ENCODE assay signal across 18 mouse cellular contexts in the genomic region with DNA sequence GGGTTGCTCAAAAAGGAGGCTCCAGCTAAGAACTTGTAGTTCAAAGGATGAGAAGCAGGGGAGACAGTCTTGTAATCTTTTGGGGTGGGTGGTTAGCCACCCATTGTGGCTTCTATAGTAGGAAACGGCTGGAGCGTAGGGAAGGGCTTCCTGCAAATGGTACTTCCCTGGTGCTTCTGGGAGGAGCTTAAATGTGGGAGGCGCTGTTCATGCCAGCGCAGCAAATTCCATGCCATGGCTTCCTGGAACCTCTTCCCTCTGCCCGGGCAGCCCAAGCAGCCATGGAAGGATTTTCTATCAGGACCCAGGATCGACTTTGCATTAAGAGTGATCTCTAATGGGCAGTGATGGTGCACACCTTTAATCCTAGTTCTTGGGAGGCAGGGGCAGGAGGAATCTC. TPM values are rescaled to one million over a fixed set of nuclear protein-coding genes. Genes with fewer than 3 reads are reported as not detected.
DNase-seq lines count a peak whose midpoint lies in the region; ATAC-seq and TF ChIP-seq lines count a peak whose summit lies in the region.
"Had no signal": no experiment of that assay in that cellular context is flagged by ENCODE, and none has a peak within 500 bp of the region (broad histone marks: within the 10 kb centered on the region; RNA-seq: fewer than 3 reads in every experiment).

No protein-coding gene starts in this region.

- H3K79me2 ChIP-seq in liver, adult 2 months (ENCODE audit: control insufficient read depth, insufficient read depth, low read length) = no peaks in the 10 kb centered on the region

- no peak for TF ChIP-seq EP300 in liver, postnatal 0 days (IDR thresholded peaks at IDR 0.05; ENCODE audit: low read depth)

- no peaks in the 10 kb centered on the region for H3K9me3 ChIP-seq in kidney, embryonic 14.5 days (ENCODE audit: control insufficient read depth, low read length)
- no peaks in the 10 kb centered on the region for H3K9me3 ChIP-seq in liver, postnatal 0 days (ENCODE audit: low read length)
- H3K9me3 ChIP-seq: embryonic facial prominence, embryonic 10.5 days; forebrain, embryonic 10.5 days; heart, embryonic 12.5 days; hindbrain, embryonic 15.5 days had no signal

- 0 out of 2 replicates have a peak, but pooled peaks cover 3% of the 10 kb centered on the region for H3K4me1 ChIP-seq in kidney, embryonic 14.5 days (ENCODE audit: control insufficient read depth, insufficient read depth, low read length)
- peaks cover 13% of the 10 kb centered on the region for H3K4me1 ChIP-seq in liver, adult 2 months (ENCODE audit: control insufficient read depth, insufficient read depth, low read length)
- peaks cover 10% of the 10 kb centered on the region for H3K4me1 ChIP-seq in liver, postnatal 0 days (ENCODE audit: insufficient read depth)
- H3K4me1 ChIP-seq: embryonic facial prominence, embryonic 10.5 days had no signal

- no peak for ATAC-seq in kidney, embryonic 14.5 days (ENCODE audit: low FRiP score, low TSS enrichment)
- ATAC-seq in liver, postnatal 0 days = no peak
- ATAC-seq in erythroblast, adult 5-6 weeks (replicated peaks; ENCODE audit: low FRiP score, poor library complexity, severe bottlenecking) = no peak
- ATAC-seq: forebrain, embryonic 14.5 days had no signal

- H3K27me3 ChIP-seq in kidney, embryonic 14.5 days (ENCODE audit: control insufficient read depth, insufficient read depth, low read length) = no peaks in the 10 kb centered on the region
- no peaks in the 10 kb centered on the region for H3K27me3 ChIP-seq in liver, adult 2 months (ENCODE audit: control insufficient read depth, insufficient read depth, low read length)
- H3K27me3 ChIP-seq in liver, postnatal 0 days (ENCODE audit: insufficient read depth, low read length) = no peaks in the 10 kb centered on the region
- H3K27me3 ChIP-seq: CH12.LX; heart, embryonic 12.5 days; hindbrain, embryonic 15.5 days; Patski had no signal

- H3K4me2 ChIP-seq in kidney, embryonic 14.5 days (replicated peaks; ENCODE audit: low read depth, low read length) = no peak overlapping the region
- no peak overlapping the region for H3K4me2 ChIP-seq in liver, postnatal 0 days (ENCODE audit: low read depth, low read length)
- H3K4me2 ChIP-seq: heart, embryonic 12.5 days; hindbrain, embryonic 15.5 days had no signal

- no peak overlapping the region for H3K9ac ChIP-seq in kidney, embryonic 14.5 days (ENCODE audit: low read depth, low read length)
- no peak overlapping the region for H3K9ac ChIP-seq in liver, adult 2 months (ENCODE audit: low read depth, low read length)
- H3K9ac ChIP-seq in liver, postnatal 0 days (replicated peaks) = no peak overlapping the region
- H3K9ac ChIP-seq: heart, embryonic 12.5 days; hindbrain, embryonic 15.5 days had no signal

- TF ChIP-seq POLR2A in liver, adult 2 months (IDR thresholded peaks at IDR 0.05; ENCODE audit: extremely low read depth, insufficient read depth, low read length) = no peak

- H3K27ac ChIP-seq in kidney, embryonic 14.5 days (ENCODE audit: low read depth, low read length) = no peak overlapping the region
- no peak overlapping the region for H3K27ac ChIP-seq in liver, adult 2 months (replicated peaks; ENCODE audit: insufficient read depth, low read depth, low read length)
- no peak overlapping the region for H3K27ac ChIP-seq in liver, postnatal 0 days (ENCODE audit: low read depth)
- H3K27ac ChIP-seq: embryonic facial prominence, embryonic 10.5 days; forebrain, embryonic 10.5 days; gastrocnemius, adult 2 months; hindbrain, embryonic 15.5 days had no signal

- peak; percentile 41 to 58 for DNase-seq in kidney, adult 8-10 months
- peak; percentile 62 for DNase-seq in liver, adult 2 months (ENCODE audit: extremely low read depth, low read depth, low spot score)
- DNase-seq in liver, postnatal 0 days = no peak
- DNase-seq in R1 (ENCODE audit: low read depth, low spot score) = peak; percentile 64
- DNase-seq: adrenal gland, adult 8-10 months; gastrocnemius, postnatal 25 days had no signal

- no peak for TF ChIP-seq CTCF in liver, adult 2 months (IDR thresholded peaks at IDR 0.05; ENCODE audit: low read depth, low read length)
- TF ChIP-seq CTCF in liver, postnatal 0 days (IDR thresholded peaks at IDR 0.05; ENCODE audit: low read depth) = no peak

- 81% methylated on average over 6 of the region's 6 CpGs for WGBS in kidney, embryonic 14.5 days
- WGBS in liver, adult 2 months = 53% methylated on average over 6 of the region's 6 CpGs
- WGBS in liver, postnatal 0 days (ENCODE audit: insufficient replicate concordance) = 80% methylated on average over 6 of the region's 6 CpGs

- H3K4me3 ChIP-seq in kidney, embryonic 14.5 days (ENCODE audit: low read length) = no peak overlapping the region
- H3K4me3 ChIP-seq in liver, adult 2 months (ENCODE audit: insufficient read depth, low read depth, low read length) = no peak overlapping the region
- no peak overlapping the region for H3K4me3 ChIP-seq in liver, postnatal 0 days (ENCODE audit: low read depth, low read length)
- H3K4me3 ChIP-seq: embryonic facial prominence, embryonic 10.5 days; erythroblast, embryonic 14.5 days; forebrain, embryonic 10.5 days; gastrocnemius, adult 2 months; heart, embryonic 12.5 days; hindbrain, embryonic 15.5 days had no signal

- H3K36me3 ChIP-seq in kidney, embryonic 14.5 days (ENCODE audit: control insufficient read depth, insufficient read depth, low read length) = peaks cover 5% of the 10 kb centered on the region; the same call in 1 of the 2 replicates
- no peaks in the 10 kb centered on the region for H3K36me3 ChIP-seq in liver, adult 2 months (ENCODE audit: control insufficient read depth, insufficient read depth, low read length)
- no peaks in the 10 kb centered on the region for H3K36me3 ChIP-seq in liver, postnatal 0 days (replicated peaks; ENCODE audit: insufficient read depth, low read length)
- H3K36me3 ChIP-seq: hindbrain, embryonic 15.5 days had no signal

RNA-seq across cellular contexts. Expression of gene Emc6, which starts 8.3 kb away (rescaled TPM):
- 134 and 156 TPM in 2 replicates for polyA plus RNA-seq in kidney, embryonic 14.5 days (2014; fragmentation: Nextera tagmentation; extraction: Ambion mirVana)
- total RNA-seq in liver, adult 2 months (2014; rRNA removed) = 80.9 and 90.9 TPM in 2 replicates
- polyA plus RNA-seq in liver, adult 2 months (2012; rRNA removed) = 63.8 and 74.6 TPM in 2 replicates
- 169 and 174 TPM in 2 replicates for polyA plus RNA-seq in liver, postnatal 0 days (2015; fragmentation: Nextera tagmentation; extraction: Ambion mirVana)
- total RNA-seq in erythroblast, adult 5-6 weeks (2015; ENCODE audit: low replicate concordance) = 12.5 and 25.2 TPM in 2 replicates
- total RNA-seq in erythroblast, adult 5-6 weeks (2017; ENCODE audit: low replicate concordance) = 3.3 and 6.0 TPM in 2 replicates

RNA-seq across cellular contexts. Expression of gene Tax1bp3, which starts 8.3 kb away (rescaled TPM):
- polyA plus RNA-seq in kidney, embryonic 14.5 days (2014; fragmentation: Nextera tagmentation; extraction: Ambion mirVana) = 195 and 209 TPM in 2 replicates
- total RNA-seq in liver, adult 2 months (2014; rRNA removed) = 11.5 and 13.2 TPM in 2 replicates
- polyA plus RNA-seq in liver, adult 2 months (2012; rRNA removed) = 16.6 and 19.4 TPM in 2 replicates
- polyA plus RNA-seq in liver, postnatal 0 days (2015; fragmentation: Nextera tagmentation; extraction: Ambion mirVana) = 32.7 and 35.6 TPM in 2 replicates
- 3.1 and 4.4 TPM in 2 replicates for total RNA-seq in erythroblast, adult 5-6 weeks (2015; ENCODE audit: low replicate concordance)
- total RNA-seq in erythroblast, adult 5-6 weeks (2017; ENCODE audit: low replicate concordance) = 2.5 and 4.0 TPM in 2 replicates

RNA-seq across cellular contexts. Expression of gene P2rx5, which starts 8.4 kb away (rescaled TPM):
- 0.34 TPM in 1 of 2 replicates, not detected in the other for polyA plus RNA-seq in kidney, embryonic 14.5 days (2014; fragmentation: Nextera tagmentation; extraction: Ambion mirVana)
- total RNA-seq in liver, adult 2 months (2014; rRNA removed) = 0.09 TPM in 1 of 2 replicates, not detected in the other
- polyA plus RNA-seq in liver, adult 2 months (2012; rRNA removed) = 0.06 TPM in 1 of 2 replicates, not detected in the other
- polyA plus RNA-seq in liver, postnatal 0 days (2015; fragmentation: Nextera tagmentation; extraction: Ambion mirVana) = 0.11 and 0.21 TPM in 2 replicates
- not detected in 2 replicates for total RNA-seq in erythroblast, adult 5-6 weeks (2015; ENCODE audit: low replicate concordance)
- not detected in 2 replicates for total RNA-seq in erythroblast, adult 5-6 weeks (2017; ENCODE audit: low replicate concordance)
- total RNA-seq: granulocyte monocyte progenitor cell, adult 5-6 weeks had no signal
- polyA plus RNA-seq: erythroblast, embryonic 14.5 days had no signal

RNA-seq across cellular contexts. Expression of gene Ctns, which starts 30.3 kb away (rescaled TPM):
- 15.3 and 19.5 TPM in 2 replicates for polyA plus RNA-seq in kidney, embryonic 14.5 days (2014; fragmentation: Nextera tagmentation; extraction: Ambion mirVana)
- 11.5 and 15.6 TPM in 2 replicates for total RNA-seq in liver, adult 2 months (2014; rRNA removed)
- polyA plus RNA-seq in liver, adult 2 months (2012; rRNA removed) = 13.1 and 16.6 TPM in 2 replicates
- 7.3 and 8.4 TPM in 2 replicates for polyA plus RNA-seq in liver, postnatal 0 days (2015; fragmentation: Nextera tagmentation; extraction: Ambion mirVana)
- 2.3 and 6.0 TPM in 2 replicates for total RNA-seq in erythroblast, adult 5-6 weeks (2015; ENCODE audit: low replicate concordance)
- total RNA-seq in erythroblast, adult 5-6 weeks (2017; ENCODE audit: low replicate concordance) = 3.5 and 6.0 TPM in 2 replicates

RNA-seq across cellular contexts. Expression of gene Haspin, which starts 30.5 kb away (rescaled TPM):
- 14.5 and 19.5 TPM in 2 replicates for polyA plus RNA-seq in kidney, embryonic 14.5 days (2014; fragmentation: Nextera tagmentation; extraction: Ambion mirVana)
- 0.55 and 0.60 TPM in 2 replicates for total RNA-seq in liver, adult 2 months (2014; rRNA removed)
- 0.12 and 0.26 TPM in 2 replicates for polyA plus RNA-seq in liver, adult 2 months (2012; rRNA removed)
- 4.6 and 5.3 TPM in 2 replicates for polyA plus RNA-seq in liver, postnatal 0 days (2015; fragmentation: Nextera tagmentation; extraction: Ambion mirVana)
- 7.9 and 12.7 TPM in 2 replicates for total RNA-seq in erythroblast, adult 5-6 weeks (2015; ENCODE audit: low replicate concordance)
- 13.1 and 16.7 TPM in 2 replicates for total RNA-seq in erythroblast, adult 5-6 weeks (2017; ENCODE audit: low replicate concordance)
